Mouse (Mus musculus): Measurements from ENCODE around the gene Pfdn2.

GRCm38 (mm10) chr1:171322012-171322411, 23.5 kb upstream of the Pfdn2 start:
- TF ChIP-seq CTCF (IDR thresholded peaks at IDR 0.05; ENCODE audit: borderline replicate concordance, insufficient read depth, low read depth, low read length) (no peak), POLR2A (IDR thresholded peaks at IDR 0.05; ENCODE audit: borderline replicate concordance, insufficient read depth, low read length) (no peak)

Measured in cerebellum, adult 2 months (tissue).